Mouse (Mus musculus): Measurements from ENCODE around the gene Gm20219.
A peak's percentile ranks its signal among the peaks of the same experiment; 100 is the strongest.

- TF ChIP-seq REST (IDR thresholded peaks at IDR 0.05; ENCODE audit: insufficient read depth, insufficient read length) (no peak), POLR2A (IDR thresholded peaks at IDR 0.05; ENCODE audit: insufficient read length, low read depth) (peak; percentile 75), TCF3 (IDR thresholded peaks at IDR 0.05; ENCODE audit: insufficient read length, low read depth) (no peak), E2F4 (IDR thresholded peaks at IDR 0.05; ENCODE audit: insufficient read depth) (no peak), USF1 (IDR thresholded peaks at IDR 0.05; ENCODE audit: low read depth) (no peak)
These were observed 30.3 kb upstream of the Gm20219 start, which contains the start of the genes Safb2 and Safb for GRCm38 (mm10) chr17:56584257-56585130.
